Mouse (Mus musculus) lung, adult 2 months (tissue): Measurements from ENCODE around the gene Arid3c.

ENCODE experiments used
- CTCF ChIP-seq: fragments of 200-500 bp; IDR thresholded peaks from 2 replicates; pipeline ENCODE4 v1.5.1; 2011; ENCODE audit warnings: mild to moderate bottlenecking, low read length, control low read depth; ENCODE audit not compliant: insufficient read depth
- POLR2A ChIP-seq: fragments of 200-500 bp; IDR thresholded peaks from 2 replicates; pipeline ENCODE4 v1.6.1; 2011; ENCODE audit warnings: low read depth, mild to moderate bottlenecking, control low read depth, low read length, borderline replicate concordance; ENCODE audit errors: extremely low read depth

DNA sequence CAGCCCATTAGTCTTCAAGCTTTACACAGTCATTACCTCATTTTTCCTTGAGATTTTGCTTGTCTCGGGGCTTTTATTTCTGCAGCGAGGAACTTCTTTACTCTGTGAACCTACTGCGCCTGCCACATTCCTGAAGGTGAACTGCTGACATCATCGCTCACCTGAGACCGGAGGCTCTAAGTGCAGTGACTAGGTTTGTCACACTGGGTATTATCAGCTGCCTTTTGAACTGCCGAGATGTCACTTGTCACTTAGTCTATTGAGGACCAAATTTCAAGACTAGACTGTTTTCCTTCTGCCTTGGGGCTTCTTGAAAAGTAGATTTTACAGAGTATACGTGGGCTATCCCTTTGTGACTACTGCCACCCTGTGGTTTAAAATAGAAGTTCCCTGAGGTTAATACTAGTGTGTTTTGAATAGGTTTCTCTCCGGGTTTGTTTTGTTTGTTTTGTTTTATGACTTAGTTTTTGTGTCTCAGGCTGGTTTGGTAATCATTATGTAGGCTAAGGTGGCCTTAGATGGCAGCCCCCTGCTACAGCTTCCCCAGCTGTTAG lies 22.7 kb downstream of the Arid3c start:
- TF ChIP-seq CTCF (peak; percentile 10; the same call in 1 of the 2 replicates), POLR2A (no peak)
